Mouse (Mus musculus) forebrain, embryonic 16.5 days (tissue): ENCODE results near the gene Txlna. TPM values are rescaled to one million over a fixed set of nuclear protein-coding genes. Genes with fewer than 3 reads are reported as not detected.

Experiments
- ATAC-seq: fragments of 200-750 bp; cut with Nextera tagmentation; 2 replicates; pipeline ENCODE4 v1.8.0; 2017; ENCODE audit warnings: mild to moderate bottlenecking, moderate library complexity
- H3K27ac ChIP-seq: fragments of 300-500 bp; sonication (generic); 2 replicates; pipeline ENCODE4 v1.5.1; 2014; ENCODE audit warnings: low read length, control low read depth
- H3K27me3 ChIP-seq: fragments of 300-500 bp; sonication (generic); replicated peaks from 2 replicates; pipeline ENCODE4 v1.6.1; 2014; ENCODE audit warnings: low read length; ENCODE audit not compliant: control insufficient read depth, insufficient read depth
- H3K36me3 ChIP-seq: fragments of 300-500 bp; sonication (generic); 2 replicates; pipeline ENCODE4 v1.6.1; 2014; ENCODE audit not compliant: control insufficient read depth, insufficient read depth
- H3K4me1 ChIP-seq: fragments of 300-500 bp; sonication (generic); replicated peaks from 2 replicates; pipeline ENCODE4 v1.6.1; 2014; ENCODE audit warnings: low read length; ENCODE audit not compliant: control insufficient read depth, insufficient read depth
- H3K4me2 ChIP-seq: fragments of 300-500 bp; sonication (generic); 2 replicates; pipeline ENCODE4 v1.6.1; 2014; ENCODE audit warnings: mild to moderate bottlenecking, low read length, control low read depth
- H3K4me3 ChIP-seq: fragments of 300-500 bp; sonication (generic); replicated peaks from 2 replicates; pipeline ENCODE4 v1.5.1; 2014; ENCODE audit warnings: mild to moderate bottlenecking, low read length, control low read depth
- H3K9ac ChIP-seq: fragments of 300-500 bp; sonication (generic); replicated peaks from 2 replicates; pipeline ENCODE4 v1.6.1; 2014; ENCODE audit warnings: low read depth, low read length, control low read depth
- H3K9me3 ChIP-seq: fragments of 300-500 bp; sonication (generic); 2 replicates; pipeline ENCODE4 v1.6.1; 2016; ENCODE audit warnings: low read length; ENCODE audit not compliant: control insufficient read depth
- WGBS: fragments of 180-500 bp; shearing (Covaris S2); extraction: QIAGEN DNeasy Blood & Tissue Kit; methylation state at CpG from one replicate; pipeline ENCODE4 v1.1.7; 2014; 5-methylcytosine and 5-hydroxymethylcytosine counted together
- polyA plus RNA-seq: library from polyadenylated mRNA; unstranded; fragments of >200 nt; fragmentation: Nextera tagmentation; extraction: Ambion mirVana; gene quantifications from 2 replicates; pipeline ENCODE4 v1.2.1, GENCODE M21; 2015

The Txlna gene
- polyA plus RNA-seq, 1 experiment from 2014 or later, result 68.1 TPM

DNA sequence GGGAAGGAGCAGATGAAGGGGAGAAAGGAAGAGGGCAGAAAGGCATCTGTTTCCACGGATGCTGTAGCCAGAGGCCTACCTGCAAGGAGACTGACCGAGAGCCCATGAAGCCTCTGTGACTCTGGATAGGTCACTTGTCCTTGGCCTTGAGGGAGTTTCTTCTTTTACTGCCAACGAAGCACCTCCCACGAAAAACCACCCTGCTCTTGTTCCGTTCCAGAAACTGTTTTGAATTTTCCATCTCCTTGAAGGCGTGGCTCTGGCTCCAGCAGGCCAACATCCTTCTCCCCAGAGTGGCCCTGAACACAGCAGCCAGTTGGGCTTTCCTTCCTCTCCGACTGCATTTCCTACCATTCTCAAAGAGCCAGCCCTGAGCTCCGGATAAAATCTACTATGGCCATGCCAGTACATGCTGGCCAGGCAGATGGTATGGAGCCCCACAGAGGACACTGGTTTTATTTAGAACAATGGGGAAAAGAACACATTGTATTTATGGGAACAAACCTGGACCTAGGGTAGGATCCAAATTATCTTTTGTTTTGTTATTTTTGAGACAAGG, 19.5 kb downstream of the Txlna start:
- H3K27ac ChIP-seq, result no peak overlapping the region
- no peaks in the 10 kb centered on the region for H3K27me3 ChIP-seq
- ATAC-seq, result no peak
- H3K4me3 ChIP-seq, result no peak overlapping the region
- no peak overlapping the region for H3K4me2 ChIP-seq
- no peak overlapping the region for H3K9ac ChIP-seq
- H3K4me1 ChIP-seq, result peaks cover 51% of the 10 kb centered on the region
- 0 out of 2 replicates have a peak, but pooled peaks cover 2% of the 10 kb centered on the region for H3K36me3 ChIP-seq
- H3K9me3 ChIP-seq, result no peaks in the 10 kb centered on the region
- 86% methylated on average over 8 of the region's 8 CpGs for whole genome bisulfite sequencing

DNA sequence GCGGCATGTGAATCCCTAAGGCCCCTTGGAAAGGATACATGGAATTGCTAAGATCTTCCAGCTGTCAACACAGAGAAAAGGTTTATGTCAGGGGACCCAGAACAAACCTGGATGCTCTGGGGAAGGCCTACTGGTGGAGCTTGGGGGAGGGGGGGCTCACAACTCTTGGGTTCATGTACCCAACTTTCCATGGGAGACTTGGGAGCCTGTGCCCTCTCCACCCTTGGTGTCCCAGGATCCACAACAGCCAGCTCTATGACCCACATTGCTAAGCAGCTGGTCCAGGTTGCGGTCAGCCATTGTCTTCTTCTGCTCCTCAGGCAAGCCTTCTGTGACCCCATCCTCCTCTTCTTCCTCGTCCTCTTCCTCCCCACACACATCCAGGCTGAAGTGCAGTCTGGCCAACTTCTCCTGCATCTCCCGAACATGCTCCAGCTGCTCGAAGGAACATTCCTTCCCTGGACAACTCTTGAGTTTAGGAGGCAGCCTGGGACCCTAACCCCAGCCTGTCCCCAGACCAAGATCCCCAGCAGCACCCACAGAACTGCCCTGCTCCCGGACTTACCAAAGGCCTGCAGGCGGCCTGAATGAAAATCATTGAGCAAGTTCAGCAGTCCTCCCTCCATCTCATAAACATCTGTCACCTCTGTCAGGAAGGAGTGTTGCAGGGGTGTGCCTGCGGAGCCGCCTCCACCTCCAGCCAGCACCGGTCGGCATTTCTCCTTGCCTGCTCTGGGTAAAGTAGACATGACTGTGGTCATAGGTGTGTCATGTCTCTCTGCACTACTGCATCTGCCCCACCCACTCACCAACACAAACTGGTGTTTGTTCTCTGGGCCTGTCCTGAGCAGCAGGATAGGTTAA, 20.2 kb downstream of the Txlna start:
- H3K4me2 ChIP-seq, result no peak overlapping the region
- WGBS, result 90% methylated on average over 11 of the region's 11 CpGs
- H3K4me3 ChIP-seq, result no peak overlapping the region
- no peaks in the 10 kb centered on the region for H3K9me3 ChIP-seq
- peaks cover 48% of the 10 kb centered on the region for H3K4me1 ChIP-seq
- H3K27me3 ChIP-seq, result no peaks in the 10 kb centered on the region
- ATAC-seq, result no peak
- H3K36me3 ChIP-seq, result no peaks in the 10 kb centered on the region
- no peak overlapping the region for H3K9ac ChIP-seq
- no peak overlapping the region for H3K27ac ChIP-seq

DNA sequence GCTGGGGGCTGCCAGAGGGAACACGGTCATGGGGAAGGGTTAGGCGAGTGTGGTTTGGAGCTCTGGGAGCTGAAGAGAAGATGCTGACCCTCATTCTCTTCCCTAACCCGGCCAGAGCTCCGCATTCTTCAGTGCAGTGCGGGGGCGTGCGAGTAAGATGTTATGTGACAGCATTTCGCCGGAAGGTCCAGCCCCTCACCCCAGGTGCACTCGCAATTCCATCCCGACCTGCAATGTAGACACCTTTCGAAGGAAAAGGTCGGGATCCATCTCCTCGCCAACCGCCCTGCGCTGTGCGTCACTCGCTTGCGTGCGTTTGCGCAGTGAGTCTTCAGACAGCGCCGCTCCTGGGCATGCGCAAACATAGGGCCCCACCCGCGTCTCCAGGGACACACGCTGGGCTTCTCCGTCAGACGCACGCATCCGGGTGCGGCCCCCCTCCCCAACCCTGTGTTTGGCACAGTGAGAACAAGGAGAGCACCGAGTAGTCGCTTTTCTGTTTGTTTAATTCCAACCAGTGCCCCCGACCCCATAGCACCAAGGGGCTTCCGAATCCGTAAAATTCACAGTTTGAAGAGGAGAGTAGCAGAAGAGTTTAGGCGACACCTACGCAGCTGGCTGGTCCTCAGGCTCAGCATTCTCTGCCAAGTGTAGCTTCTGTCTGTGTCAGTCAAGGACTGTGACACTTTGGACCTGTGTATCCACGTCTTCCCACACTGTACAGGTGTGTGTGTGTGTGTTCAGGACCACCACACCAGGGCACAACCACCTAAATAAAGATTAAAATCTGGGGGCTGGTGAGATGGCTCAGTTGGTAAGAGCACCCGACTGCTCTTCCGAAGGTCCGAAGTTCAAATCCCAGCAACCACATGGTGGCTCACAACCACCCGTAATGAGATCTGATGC, 21.8 kb downstream of the Txlna start, which contains the start of gene Iqcc:
Gene Iqcc (minus strand): TSS at position 314 of the 906 bp plus-strand sequence.
- Histone ChIP-seq H3K27me3 (no peaks in the 10 kb centered on the region), H3K4me1 (peaks cover 38% of the 10 kb centered on the region), H3K36me3 (no peaks in the 10 kb centered on the region), H3K4me2 (peak within 1 kb of the TSS; percentile 78), H3K9me3 (no peaks in the 10 kb centered on the region), H3K9ac (peak within 1 kb of the TSS; percentile 92), H3K27ac (peak within 1 kb of the TSS; percentile 92), H3K4me3 (peak within 1 kb of the TSS; percentile 74)
- 5% methylated on average over 43 of the region's 44 CpGs for WGBS
- peak; percentile 91 for ATAC-seq

DNA sequence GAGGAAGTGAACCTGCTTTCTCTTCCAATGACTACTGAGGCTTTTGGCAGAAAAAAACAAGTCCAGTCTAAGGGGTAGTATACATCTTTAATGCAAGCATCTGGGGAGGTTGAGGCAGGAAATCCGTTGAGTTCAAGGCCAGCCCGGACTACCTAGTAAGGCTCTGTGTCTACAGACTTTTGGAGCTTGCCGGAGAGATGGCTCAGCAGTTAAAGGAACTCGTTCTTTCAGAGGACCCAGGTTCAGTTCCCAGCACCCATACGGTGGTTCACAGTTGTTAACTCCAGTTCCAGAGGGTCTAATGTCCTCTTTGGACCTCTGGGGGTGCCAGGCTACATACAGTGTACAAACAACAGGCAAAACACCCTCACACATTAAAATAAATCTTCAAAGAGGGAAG, 22.8 kb downstream of the Txlna start:
- Histone ChIP-seq H3K36me3 (no peaks in the 10 kb centered on the region), H3K4me2 (peak overlapping the region; percentile 78), H3K4me3 (peak overlapping the region; percentile 74), H3K4me1 (peaks cover 37% of the 10 kb centered on the region), H3K9ac (peak overlapping the region; percentile 92), H3K27ac (peak overlapping the region; percentile 92; the same call in 1 of the 2 replicates), H3K9me3 (no peaks in the 10 kb centered on the region), H3K27me3 (no peaks in the 10 kb centered on the region)
- no peak for ATAC-seq
- 90% methylated on average over 5 of the region's 5 CpGs for WGBS

DNA sequence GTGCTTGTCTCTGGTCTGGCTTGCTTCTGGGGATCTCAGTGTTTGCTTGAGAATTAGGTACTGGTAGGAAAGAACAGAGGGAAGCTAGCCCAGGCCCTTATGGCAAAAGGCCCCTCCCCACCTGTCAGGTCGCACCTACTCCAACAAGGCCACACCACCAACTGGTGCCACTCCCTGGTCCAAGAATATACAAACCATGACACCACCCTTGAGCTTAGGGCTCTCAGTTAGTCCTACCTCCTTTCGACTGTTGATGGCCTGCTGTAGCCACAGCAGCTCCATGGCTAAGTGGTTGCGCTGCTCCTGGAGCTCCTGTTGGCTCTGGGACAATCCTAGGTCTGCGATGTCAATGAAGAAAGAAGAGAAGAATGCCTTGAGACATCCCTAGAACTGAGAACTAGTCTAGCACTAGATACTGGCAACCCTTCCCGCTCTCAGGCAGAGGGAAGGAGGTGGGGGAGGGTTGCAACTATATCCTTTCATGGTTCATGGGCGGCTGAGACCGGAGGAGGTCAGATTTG, 23.7 kb downstream of the Txlna start:
- no peak overlapping the region for H3K9ac ChIP-seq
- H3K4me1 ChIP-seq, result peaks cover 28% of the 10 kb centered on the region
- no peaks in the 10 kb centered on the region for H3K9me3 ChIP-seq
- 95% methylated on average over 7 of the region's 7 CpGs for WGBS
- H3K27ac ChIP-seq, result no peak overlapping the region
- no peak overlapping the region for H3K4me2 ChIP-seq
- no peaks in the 10 kb centered on the region for H3K27me3 ChIP-seq
- no peaks in the 10 kb centered on the region for H3K36me3 ChIP-seq
- no peak overlapping the region for H3K4me3 ChIP-seq
- ATAC-seq, result no peak

DNA sequence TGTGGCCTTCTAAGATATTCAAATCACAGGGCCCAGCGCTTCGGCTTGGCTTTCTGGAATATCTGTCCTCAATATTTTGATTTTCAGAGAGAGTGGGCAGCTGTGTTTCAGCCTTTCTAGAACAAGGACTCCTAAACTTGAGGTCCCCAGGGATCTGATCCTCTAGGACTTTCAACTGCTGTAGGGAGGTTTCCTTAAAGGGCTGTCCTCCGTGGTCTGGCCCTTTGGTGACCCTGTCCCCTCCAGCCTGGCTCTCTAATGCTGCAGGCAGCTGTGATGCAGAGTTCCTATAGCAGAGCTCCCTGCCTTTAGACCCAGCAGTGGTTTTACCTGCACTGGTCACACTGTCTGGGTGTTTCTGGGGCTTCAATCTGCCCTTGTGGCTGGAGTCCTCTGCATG, 24.2 kb downstream of the Txlna start:
- Histone ChIP-seq H3K9ac (no peak overlapping the region), H3K36me3 (no peaks in the 10 kb centered on the region), H3K4me2 (no peak overlapping the region), H3K4me1 (peaks cover 23% of the 10 kb centered on the region), H3K27ac (no peak overlapping the region), H3K27me3 (no peaks in the 10 kb centered on the region), H3K9me3 (no peaks in the 10 kb centered on the region), H3K4me3 (no peak overlapping the region)
- 96% methylated on average over 3 of the region's 3 CpGs for WGBS
- no peak for ATAC-seq

DNA sequence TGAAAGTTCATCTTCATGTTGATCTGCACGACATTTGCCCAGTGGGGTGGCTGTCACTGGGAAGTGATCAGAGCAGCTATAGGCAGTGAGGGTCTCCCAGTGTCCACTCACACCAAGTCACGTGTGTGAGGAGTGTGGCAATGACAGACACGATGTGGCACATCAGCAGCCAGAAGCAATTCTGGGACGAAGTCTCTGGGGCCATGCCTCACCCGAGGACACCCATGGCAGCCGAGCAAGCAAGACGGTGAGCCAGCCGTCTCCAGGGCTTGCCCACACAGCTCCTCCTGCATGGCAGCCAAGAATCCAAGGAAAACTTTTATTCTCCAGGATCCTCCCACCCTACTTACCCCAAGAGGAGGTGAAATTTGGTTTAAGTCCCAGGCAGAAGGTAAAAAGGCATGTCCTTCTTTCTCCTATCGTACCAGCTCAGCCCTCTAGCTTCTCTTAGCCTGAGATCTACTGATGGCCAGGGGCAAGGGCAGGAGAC, 25.0 kb downstream of the Txlna start:
- no peak for ATAC-seq
- H3K27ac ChIP-seq, result no peak overlapping the region
- H3K4me2 ChIP-seq, result no peak overlapping the region
- 90% methylated on average over 9 of the region's 9 CpGs for WGBS
- H3K27me3 ChIP-seq, result no peaks in the 10 kb centered on the region
- H3K36me3 ChIP-seq, result no peaks in the 10 kb centered on the region
- H3K4me3 ChIP-seq, result no peak overlapping the region
- peaks cover 21% of the 10 kb centered on the region for H3K4me1 ChIP-seq
- H3K9me3 ChIP-seq, result no peaks in the 10 kb centered on the region
- H3K9ac ChIP-seq, result no peak overlapping the region

DNA sequence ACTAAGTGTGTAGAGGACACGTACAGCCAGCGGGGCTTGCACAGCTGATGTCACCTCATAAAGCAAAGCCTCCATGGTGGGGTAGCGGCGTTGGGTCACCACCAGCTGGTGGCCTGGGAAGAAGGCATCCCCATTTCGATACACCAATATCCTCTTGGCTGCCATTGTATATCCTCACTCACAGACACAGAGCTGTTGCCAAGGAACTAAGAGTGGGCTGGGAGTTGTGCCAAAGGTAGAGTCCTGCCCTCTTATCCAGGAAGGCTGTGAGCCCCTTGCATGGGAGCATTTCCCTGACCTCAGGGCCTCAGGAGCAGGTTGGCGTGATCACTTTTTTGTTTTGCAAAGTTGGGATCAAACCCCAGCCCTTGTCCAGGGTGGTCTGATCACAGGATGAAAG, 26.8 kb downstream of the Txlna start, which contains the start of gene Dcdc2b:
Gene Dcdc2b (minus strand): TSS at position 165 of the 400 bp plus-strand sequence.
- 74% methylated on average over 6 of the region's 6 CpGs for WGBS
- Histone ChIP-seq H3K4me1 (peaks cover 18% of the 10 kb centered on the region), H3K4me2 (no peak within 1 kb of the TSS), H3K9ac (no peak within 1 kb of the TSS), H3K9me3 (no peaks in the 10 kb centered on the region), H3K27me3 (no peaks in the 10 kb centered on the region), H3K36me3 (no peaks in the 10 kb centered on the region), H3K27ac (no peak within 1 kb of the TSS), H3K4me3 (no peak within 1 kb of the TSS)
- ATAC-seq, result no peak
